Mouse (Mus musculus) thymus, postnatal 14 days (tissue): Measurements from ENCODE around the gene Zfp771.

ENCODE experiments used
- DNase-seq: peaks from one replicate; pipeline ENCODE4 v3.0.0; 2021

Gene Zfp771

DNA sequence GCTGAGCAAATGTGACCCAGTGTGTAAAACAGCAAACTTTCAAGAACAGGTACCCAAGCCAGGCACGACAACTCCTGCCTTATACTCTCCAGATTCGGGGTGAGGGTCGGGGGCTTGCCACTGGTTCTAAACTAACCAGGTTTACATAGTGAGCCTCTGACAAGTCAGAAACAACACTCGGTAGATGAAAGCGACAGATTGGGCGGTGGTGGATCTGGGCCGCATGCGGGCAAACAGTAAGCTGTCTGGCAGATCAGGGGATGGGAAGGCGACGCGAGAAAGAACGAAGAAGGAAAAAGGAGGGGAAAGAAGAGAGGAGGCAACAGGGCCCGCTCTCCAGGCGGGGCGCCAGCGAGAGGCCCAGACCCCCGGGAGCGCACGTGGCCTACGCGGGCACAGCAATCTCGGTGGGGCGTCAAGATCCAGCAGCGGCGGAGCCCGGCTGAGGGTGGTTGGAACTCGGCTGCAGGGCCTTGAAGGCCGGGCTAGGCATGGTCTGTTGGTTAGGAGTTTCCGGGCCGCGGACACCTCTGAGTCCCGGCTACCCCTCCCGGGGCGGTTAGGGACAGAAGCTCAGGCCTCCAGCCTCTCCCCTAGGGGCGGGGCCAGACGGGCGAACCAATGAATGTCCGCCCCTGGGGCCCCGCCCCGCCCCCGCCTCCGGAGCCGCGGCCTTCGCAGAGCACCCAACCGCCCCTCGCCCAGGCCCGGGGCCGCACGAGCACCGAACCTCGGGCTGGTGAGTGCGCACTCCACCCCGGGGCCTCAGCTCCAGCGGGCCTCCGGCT lies at the start of gene Zfp771:
Gene Zfp771, plus strand, starts transcription at position 405 of the 788 bp plus-strand sequence.
- DNase-seq = peak; percentile 95

DNA sequence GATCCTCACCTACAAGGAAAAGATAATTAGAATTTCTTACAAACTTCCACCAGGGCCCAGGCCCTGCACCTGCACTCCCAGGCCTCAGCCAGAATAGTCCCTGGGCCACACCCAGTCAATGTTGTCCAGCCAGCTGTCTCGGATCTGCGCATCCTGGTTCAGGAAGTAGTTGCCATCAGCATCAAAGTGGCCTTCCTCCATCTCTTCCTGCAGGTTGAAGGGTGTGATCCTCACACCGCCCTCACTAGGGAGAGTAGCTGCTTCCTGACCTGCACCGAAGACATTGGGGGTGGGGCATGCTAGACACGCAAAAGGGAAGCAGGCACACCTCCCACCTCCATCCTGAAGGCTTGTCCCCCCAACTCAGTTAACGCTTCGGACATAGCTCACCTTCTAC lies 49.4 kb upstream of the Zfp771 start:
- no peak for DNase-seq

DNA sequence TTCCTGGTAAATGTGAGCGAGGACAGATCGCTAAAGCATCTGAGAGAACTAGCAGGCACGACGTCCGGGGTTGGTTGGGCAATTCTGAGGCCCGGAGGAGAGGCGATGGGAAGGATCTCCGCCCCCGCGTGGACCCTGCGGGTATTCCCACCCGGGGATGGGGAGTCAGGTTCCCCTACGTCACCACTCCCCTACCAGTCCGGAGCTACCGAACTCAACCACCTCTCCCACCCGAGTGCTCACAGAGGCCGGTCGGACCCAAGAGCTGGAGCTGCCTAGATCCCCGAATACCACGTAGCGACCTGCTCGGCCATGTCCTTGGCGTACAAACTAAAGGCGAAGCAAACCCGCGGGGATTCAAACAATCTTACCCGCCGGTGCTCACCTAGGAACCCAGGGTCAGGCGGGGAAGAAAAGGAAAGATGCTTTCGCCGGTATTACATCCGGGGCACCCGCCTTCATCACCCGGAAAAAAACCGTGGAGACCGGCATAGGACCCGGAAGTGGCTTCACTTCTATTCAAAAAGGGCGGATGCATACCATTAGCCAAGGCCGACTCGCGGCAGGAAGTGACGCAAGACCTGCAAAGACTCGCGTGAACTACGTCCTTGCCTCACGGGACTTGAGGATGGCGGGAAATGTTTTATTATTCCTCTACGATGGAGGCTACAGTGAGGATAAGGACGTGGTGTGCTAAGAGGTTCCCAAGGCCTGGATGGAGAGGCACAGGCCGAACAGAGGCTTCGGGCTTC lies 48.4 kb upstream of the Zfp771 start, which contains the start of gene Cd2bp2:
Gene Cd2bp2, minus strand, starts transcription at position 507 of the 752 bp plus-strand sequence.
- DNase-seq = peak; percentile 95

DNA sequence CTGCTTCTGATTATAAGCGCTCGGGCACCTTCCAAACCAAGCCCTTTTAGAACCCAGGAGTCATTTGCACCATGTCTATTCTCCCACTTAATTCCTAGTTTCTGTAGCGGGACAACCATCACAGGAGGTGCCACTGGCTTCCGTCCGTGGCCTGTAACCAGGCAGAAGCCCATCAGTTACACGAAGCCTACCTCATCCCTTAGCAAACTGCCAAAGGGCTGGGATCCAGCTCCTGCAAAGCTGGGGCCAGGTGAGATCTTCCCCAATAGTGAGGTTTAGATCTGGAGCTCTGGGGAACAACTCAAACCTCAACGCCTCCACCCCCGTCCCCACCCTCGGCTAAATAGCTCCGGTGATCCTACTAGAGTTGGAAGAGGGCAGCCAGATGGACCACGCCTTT lies 47.6 kb upstream of the Zfp771 start:
- no peak for DNase-seq

DNA sequence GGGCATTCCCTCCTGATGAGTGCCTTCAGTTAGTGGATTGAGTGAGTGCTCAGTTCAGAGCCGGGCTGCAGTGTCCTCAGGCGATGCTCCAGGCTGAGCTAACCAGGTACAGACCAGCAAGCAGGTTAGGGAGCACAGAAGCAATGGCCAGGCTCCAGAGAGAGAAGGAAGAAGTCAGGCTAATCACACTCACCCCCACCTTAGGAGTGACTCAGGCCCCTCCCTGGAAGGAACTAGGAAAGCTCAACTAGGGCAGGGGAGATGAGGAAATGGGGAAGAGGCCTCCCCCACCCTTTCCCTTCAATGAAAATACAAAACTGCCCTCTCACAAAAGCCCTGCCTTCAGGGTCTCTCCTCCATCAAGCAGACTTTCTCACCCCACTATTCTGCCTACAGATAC lies 37.5 kb upstream of the Zfp771 start:
- no peak for DNase-seq

DNA sequence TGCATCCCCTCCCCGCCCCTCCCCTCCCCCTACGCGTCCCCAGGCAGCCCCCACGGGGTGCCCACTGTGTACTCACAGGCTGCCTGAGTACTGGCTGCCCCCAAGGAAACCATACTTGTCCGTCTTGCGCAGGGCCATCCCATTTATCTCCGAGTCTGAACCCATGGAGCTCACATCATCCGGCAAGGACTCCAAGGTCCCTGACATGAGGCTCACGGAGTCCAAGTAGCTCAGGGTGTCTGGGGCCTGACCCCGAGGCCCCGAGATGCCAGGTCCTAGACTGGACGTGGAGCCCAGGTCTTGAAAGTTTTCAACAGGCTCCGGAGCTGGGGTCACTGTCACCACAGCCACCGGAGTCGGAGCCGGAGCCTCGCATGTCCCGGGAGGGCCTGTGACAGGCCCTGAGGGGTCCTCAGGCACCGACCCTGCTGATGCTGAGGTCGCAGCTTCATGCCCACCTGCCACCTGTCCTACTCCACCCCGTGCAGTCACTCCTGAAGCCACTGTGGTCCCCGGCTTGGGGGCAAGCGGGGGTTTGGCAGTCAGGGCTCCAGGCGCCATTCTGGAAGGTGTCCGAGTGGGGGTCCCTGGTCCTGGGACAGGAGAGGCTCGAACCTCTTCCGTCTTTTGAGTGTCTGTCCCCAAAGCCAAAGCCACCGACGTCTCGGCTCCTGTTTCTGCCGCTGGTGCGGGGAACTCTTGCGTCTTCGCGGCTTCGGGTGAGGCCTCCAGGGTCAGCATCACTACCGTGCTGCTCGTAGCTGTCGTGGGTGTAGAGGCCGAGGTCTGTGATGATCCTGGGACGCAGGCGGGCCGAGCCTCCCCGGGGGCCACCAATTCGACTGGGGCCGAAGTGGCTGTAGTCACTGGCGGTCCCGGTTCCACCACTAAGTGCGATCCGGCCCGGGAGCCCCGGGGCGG lies 36.4 kb upstream of the Zfp771 start:
- DNase-seq = no peak

DNA sequence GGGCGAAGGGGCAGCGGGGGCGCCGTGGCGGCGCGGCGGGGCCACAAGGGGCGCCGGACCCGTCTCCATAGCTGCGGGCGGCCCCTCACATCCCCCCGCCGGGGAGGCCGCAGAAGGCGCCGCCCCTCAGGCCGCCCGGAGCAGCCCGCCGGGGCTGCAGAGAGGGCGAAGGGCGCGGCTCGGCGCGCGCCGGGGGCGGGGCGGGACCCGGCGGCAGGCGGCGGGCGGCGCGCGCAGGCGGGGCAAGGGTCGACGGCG lies 35.9 kb upstream of the Zfp771 start, which contains the start of gene Tbc1d10b:
Gene Tbc1d10b, minus strand, starts transcription at position 174 of the 258 bp plus-strand sequence.
- no peak for DNase-seq

DNA sequence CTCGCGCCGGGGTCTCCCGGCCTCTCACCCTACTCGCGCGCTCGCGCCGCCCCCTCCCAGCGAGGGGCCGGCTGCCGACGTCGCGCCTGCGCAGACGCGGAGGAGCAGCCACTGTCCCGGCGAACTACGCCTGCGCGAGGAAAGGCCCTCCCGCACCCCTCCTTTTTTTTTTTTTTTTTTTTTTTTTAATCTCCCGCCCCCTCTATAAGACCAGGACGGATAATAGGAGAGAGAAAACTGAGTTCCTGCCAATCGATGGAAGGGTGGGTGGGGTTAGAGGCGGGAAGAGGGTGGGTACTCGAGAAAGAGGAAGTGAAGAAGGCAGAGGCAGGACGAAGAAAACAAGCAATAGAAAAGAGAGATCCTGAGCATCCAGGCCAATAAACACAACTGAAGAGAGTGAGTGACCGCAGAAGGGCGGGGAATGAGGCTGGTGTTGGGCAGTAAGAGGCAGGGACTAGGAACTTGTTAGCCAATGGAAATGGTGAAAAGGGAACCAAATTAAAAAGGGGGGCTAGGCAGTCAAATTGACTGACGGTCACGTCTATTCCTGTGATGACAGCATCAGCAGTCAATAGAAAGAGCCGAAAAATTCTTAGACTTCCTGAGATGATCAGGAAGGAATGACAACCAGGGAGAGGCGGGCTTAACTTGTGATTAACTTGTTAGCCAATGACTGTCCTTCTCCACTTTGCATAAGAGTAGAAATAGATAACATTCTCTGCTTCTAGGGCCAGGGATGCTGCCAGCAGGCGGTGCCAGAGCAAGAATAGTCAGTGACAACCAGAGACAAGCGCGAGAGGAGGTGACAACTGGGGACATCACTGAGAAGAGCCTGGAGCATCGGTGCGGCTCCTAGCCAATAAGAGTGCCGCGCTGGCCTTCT lies 35.3 kb upstream of the Zfp771 start, which contains the start of gene Mylpf:
Gene Mylpf, plus strand, starts transcription at position 338 of the 886 bp plus-strand sequence.
- peak; percentile 97 for DNase-seq

DNA sequence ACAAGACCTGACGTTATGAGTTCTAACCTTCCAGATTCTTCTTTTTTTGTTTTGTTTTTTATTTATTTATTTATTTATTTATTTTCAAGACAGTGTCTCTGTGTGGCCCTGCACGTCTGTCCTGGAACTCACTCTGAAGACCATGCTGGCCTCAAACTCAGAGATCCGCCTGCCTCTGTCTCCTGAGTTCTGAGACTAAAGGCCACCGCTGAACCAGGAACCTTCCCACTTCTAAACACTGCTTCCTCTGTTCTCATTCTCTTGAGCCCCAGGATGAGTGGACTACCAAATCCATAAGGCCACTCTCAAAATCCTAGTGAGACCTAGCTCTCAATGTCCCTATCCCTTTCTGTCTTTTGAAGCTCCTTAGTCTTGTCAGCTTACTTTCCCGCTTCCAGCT lies 34.2 kb upstream of the Zfp771 start:
- no peak for DNase-seq

DNA sequence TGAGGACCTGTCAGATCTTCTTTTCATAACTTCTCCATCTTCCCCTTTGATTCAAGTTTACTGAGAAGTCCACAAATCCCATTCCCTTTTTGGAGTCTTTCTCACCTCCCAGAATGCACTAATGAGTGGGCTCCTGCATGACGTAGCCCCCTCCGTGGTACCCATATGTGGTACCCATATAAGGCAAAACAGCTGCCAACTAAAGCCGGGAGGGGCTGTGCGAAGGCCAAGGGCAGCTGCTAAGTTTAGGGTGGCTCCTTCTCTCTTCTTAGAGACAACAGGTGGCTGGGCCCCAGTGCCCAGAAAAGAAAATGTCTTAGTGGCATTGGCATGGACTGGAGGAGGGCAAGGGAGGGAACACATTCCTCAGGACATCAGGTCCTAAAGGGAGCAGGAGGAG lies 33.8 kb upstream of the Zfp771 start:
- DNase-seq = peak; percentile 64

DNA sequence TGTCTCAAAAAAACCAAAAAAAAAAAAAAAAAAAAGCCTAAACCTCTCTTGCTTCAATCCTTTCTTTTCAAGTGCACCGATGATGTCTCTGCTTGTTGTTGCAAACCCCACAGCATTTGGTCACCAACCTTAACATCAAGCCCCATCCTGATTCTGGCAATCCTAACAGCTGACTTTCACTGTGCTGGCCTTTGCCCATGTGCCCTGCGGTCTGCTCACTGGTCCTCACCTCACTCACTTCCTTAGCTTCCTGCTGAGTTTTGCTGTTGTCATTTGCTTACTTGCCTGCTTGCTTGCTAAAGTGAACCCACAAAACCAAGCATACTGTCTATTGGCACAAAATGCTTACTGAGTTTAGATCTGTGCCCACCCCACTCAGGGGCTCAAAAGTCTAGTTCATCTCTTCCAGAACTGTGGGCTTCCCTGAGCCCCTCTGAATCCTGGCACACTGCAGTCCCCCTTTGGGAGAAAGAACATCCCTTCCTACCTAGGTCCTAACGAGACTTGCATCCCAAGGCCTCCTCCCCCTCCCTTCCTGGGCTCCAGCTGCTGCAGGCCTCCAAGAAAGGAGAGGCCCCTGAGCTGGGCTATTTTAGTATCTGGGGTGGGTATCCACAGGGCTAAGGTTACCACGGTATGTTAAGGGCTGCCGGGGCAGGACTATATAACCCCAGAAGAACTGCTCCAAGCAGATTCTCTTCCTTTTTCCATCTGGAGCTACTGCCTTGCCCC lies 32.9 kb upstream of the Zfp771 start:
- no peak for DNase-seq

DNA sequence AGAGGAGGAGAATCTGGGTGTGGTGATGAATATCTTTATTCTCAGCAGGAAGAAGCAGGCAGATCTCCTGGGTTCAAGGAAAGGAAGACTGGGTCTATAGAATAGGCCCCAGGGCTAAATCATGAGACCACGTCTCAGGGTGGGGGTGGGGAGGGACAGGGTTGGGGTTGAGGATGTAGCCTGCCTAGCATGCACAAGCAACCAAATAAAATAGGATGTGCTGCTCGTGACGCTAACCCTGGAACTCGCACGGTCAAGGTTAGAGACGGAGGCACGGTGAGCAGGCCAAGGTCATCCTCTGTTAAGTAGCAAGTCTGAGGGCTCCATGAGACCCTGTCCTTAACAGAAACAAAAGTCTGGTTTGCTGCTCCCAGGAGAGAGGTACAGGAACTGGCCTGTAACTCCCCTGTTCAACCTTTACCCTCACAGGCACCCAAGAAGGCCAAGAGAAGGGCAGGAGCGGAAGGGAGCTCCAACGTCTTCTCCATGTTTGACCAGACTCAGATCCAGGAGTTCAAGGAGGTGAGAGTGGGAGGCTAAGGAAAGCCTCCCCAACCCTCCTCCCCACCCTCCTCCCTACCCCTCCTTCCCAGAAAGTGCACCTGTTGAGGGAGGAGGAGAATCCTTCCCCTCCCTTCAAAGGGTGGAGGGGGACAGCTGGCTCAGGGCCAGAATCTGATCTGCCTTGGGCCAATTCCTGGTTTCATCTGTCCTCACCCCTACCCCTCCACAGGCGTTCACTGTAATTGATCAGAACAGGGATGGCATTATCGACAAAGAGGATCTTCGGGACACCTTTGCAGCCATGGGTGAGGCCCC lies 31.4 kb upstream of the Zfp771 start:
- no peak for DNase-seq

DNA sequence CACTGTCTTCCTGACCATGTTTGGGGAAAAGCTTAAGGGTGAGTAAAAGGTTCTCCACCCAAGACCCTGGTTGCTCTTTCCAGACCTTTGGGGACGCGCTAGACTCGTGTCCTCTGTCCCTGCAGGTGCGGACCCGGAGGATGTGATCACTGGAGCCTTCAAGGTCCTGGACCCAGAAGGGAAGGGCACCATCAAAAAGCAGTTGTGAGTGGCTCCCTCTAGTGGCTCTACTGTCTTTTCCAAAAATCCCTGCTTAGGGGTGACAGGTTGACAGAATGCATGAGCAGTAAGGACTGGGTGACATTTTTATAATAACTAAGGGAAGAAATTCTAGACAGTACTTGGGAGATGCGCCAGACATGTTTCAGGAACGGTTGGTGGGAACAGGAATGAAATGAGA lies 30.6 kb upstream of the Zfp771 start:
- peak; percentile 66 for DNase-seq

DNA sequence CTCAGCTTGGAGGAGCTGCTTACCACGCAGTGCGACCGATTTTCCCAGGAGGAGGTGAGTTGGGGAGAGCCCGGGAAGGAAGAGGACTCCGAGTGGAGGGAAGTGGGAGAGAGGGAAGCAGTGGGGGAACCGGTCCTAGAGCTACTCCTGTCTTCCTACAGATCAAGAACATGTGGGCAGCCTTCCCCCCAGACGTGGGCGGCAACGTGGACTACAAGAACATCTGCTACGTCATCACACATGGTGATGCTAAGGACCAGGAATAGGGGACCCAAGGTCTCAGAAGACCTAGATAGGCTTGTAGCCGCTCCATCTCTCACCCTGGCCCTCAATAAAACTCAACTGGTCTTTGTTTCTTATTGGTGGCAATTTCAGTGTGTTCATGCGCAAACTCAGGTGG lies 30.1 kb upstream of the Zfp771 start:
- no peak for DNase-seq

DNA sequence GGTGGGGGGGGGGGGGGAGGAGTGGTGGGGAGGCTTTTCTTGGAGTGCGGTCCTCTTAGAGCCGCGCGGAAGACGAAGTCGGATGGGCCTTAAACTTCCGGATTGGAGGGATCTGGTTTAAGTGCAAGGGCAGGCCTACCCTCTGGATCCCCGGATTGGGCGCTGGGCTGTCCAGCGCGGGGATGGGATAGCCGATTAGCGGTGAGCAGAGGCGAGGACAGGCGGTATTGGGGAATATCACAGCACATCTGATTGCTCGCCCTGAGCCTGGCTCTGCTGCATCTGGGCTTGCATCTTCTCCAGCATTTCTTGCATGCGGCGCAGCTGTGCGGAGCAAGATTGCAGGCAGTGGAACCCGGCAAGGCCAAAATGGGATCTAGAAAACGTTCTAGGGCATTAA lies 29.6 kb upstream of the Zfp771 start:
- DNase-seq = peak; percentile 27

DNA sequence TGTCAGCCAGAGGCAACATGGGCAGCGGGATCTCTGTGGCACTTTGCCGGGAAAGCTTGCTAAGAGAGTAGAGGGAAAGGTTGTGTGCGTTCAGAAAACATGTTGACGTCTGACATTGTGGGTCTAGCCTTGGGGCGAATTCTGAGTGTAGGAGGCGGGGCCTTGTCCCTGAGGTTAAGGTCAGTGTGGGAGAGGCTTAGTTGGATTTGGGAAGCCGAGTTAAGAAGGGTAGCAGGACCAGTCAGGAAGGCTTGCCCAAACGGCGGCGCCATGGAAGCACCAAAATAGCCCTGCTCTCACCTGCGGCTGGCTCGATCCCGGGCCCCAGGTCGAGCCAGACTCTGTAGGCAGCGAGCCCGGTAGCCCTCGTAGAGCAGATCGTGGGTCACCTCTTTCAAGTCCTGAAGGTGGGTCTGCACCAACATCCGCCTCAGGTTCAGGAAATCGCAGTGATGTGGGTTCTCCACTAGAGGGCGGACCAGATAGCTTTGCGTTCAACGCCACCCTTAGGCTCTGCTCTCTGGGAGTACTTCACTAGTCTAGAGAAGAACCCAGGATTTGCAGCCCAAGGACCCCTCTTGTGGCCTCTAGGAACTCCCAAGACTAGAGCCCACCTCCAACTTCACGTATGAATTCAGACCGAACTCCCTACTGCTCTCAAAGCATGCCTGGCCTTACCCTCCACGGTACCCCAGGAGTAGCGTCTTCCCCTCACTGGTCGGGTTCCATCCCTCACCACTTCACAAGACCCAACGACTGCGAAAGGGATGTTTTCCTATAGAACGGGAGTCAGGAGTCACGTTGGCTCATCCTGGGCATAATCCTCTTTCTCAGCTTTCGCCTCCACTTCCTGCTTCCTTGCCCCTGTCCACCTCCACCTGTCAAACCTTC lies 28.8 kb upstream of the Zfp771 start:
- DNase-seq = peak; percentile 86

DNA sequence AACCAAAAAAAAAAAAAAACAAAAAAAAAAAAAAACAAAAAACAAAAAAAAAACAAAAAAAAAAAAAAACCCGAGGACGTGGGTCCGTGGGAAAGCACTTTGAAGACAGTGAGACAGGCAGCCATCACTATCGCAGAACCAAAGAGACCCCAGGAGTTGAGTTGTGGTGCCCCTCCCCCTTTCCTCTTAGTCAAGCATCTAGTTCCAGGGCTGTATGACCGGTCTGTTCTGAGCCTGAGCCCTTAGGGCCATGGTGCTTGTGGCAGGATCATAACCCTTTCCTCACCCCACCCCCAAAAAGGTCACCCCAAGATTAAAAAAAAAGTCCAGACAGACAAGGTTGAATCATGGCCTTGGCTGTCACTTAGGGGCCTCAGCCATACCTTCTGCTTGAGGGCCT lies 27.8 kb upstream of the Zfp771 start:
- DNase-seq = peak; percentile 23

DNA sequence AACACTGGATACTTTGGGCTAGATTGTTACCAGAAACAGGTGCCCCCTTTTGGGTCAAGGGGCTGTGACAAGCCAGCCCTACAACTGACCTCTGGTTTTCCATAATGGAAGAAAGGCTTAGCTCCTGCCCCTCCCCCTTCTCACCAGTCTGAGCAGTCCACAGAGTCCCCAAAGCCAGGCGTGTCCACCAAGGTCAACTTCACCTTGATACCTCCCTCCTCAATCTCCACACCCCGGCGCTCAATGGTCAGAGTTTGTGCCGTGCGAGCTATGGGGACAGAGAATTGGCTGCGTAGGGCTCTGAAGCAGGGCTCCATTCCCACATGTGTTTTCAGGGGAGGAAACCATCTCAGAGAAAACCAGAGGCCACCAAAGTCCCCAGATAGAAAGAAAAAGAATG lies 26.6 kb upstream of the Zfp771 start:
- DNase-seq = peak; percentile 35

DNA sequence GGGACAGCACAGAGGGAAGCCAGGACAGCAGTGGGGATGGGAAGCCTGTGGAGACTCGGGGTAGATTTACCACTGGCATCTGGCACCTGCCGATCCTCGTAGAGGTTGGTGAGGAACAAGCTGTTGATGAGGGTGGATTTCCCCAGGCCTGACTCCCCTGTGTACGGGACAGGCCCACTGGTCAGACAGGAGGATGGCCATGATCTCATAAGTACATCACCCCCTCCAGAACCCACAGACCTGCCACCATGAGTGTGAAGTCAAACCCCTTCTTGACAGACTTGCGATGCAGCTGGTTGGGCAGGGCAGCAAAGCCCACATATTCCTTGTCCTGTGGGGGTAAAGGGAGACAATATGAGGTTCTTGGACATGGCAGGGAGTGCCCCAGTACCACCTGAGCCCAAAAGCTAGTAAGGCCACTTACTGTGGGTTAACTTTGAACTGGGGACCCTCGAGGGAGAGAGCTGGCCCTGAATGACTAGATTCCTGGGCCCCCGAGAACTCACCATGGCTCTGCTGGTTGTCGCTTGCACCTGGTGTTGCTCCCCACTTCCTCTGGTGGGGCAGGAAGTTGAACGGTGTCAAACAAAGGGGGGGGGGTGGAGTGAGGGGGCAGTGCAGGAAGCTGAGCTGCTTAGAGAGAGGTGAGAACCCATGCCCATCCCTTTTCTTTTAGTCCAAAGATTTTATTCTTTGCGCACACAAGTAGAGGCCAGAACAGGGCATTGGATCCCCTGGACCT lies 26.0 kb upstream of the Zfp771 start:
- DNase-seq = peak; percentile 88
